Comparison of ENCODE assay signal across 8 mouse cellular contexts in genomic region chr7:19561431-19561764, GRCm38 (mm10). TPM values are rescaled to one million over a fixed set of nuclear protein-coding genes. Genes with fewer than 3 reads are reported as not detected.
DNase-seq lines count a peak whose midpoint lies in the region; ATAC-seq and TF ChIP-seq lines count a peak whose summit lies in the region.

No protein-coding gene starts in this region.

- no peak for TF ChIP-seq CTCF in cerebellum, adult 2 months (IDR thresholded peaks at IDR 0.05; ENCODE audit: borderline replicate concordance, insufficient read depth, low read depth, low read length)
- TF ChIP-seq CTCF in thymus, adult 2 months (IDR thresholded peaks at IDR 0.05; ENCODE audit: borderline replicate concordance, control insufficient read depth, extremely low read depth, insufficient read depth, low read length, poor library complexity): no peak

- H3K9ac ChIP-seq in limb, embryonic 15.5 days: peak overlapping the region; percentile 99

- H3K4me2 ChIP-seq in limb, embryonic 15.5 days: peak overlapping the region; percentile 93

- whole genome bisulfite sequencing in cerebellum, adult 2 months: 1% methylated on average over 11 of the region's 11 CpGs
- WGBS in thymus, adult 2 months: under 1% methylated on average over 11 of the region's 11 CpGs
- WGBS in limb, embryonic 15.5 days: under 1% methylated on average over 11 of the region's 11 CpGs

- H3K36me3 ChIP-seq in thymus, adult 2 months (ENCODE audit: control insufficient read depth, insufficient read depth, low read length): no peaks in the 10 kb centered on the region
- H3K36me3 ChIP-seq in limb, embryonic 15.5 days: peaks cover 36% of the 10 kb centered on the region

- DNase-seq in cerebellum, adult 2 months: no peak
- DNase-seq in cerebellum, postnatal 10 days: no peak
- DNase-seq in thymus, adult 2 months: no peak
- no peak for DNase-seq in thymus, adult 18-20 months
- no peak for DNase-seq in urinary bladder, postnatal 36 days (ENCODE audit: low spot score in 2 of 2)
- DNase-seq in gastrocnemius, postnatal 4 days (ENCODE audit: low spot score in 2 of 2): no peak
- DNase-seq in right cerebral cortex, postnatal 25 days: no peak

- no peak for TF ChIP-seq POLR2A in cerebellum, adult 2 months (IDR thresholded peaks at IDR 0.05; ENCODE audit: borderline replicate concordance, insufficient read depth, low read length)
- TF ChIP-seq POLR2A in thymus, adult 2 months (IDR thresholded peaks at IDR 0.05; ENCODE audit: control insufficient read depth, extremely low read depth, insufficient read depth, low read length, poor library complexity): no peak

- H3K4me1 ChIP-seq in cerebellum, adult 2 months (ENCODE audit: control insufficient read depth, insufficient read depth, low read length): peaks cover 33% of the 10 kb centered on the region
- peaks cover 27% of the 10 kb centered on the region for H3K4me1 ChIP-seq in thymus, adult 2 months (replicated peaks; ENCODE audit: control insufficient read depth, insufficient read depth, low read length)
- H3K4me1 ChIP-seq in limb, embryonic 15.5 days: peaks cover 52% of the 10 kb centered on the region

- H3K27ac ChIP-seq in cerebellum, adult 2 months (ENCODE audit: insufficient read depth, low read length): peak overlapping the region; percentile 97
- H3K27ac ChIP-seq in thymus, adult 2 months (ENCODE audit: control insufficient read depth, insufficient read depth, low read length): no peak overlapping the region
- peak overlapping the region; percentile 94 for H3K27ac ChIP-seq in limb, embryonic 15.5 days

- no peaks in the 10 kb centered on the region for H3K27me3 ChIP-seq in cerebellum, adult 2 months (ENCODE audit: control insufficient read depth, insufficient read depth, low read length)
- H3K27me3 ChIP-seq in thymus, adult 2 months (ENCODE audit: control insufficient read depth, insufficient read depth, low read length): no peaks in the 10 kb centered on the region
- no peaks in the 10 kb centered on the region for H3K27me3 ChIP-seq in limb, embryonic 15.5 days

- H3K9me3 ChIP-seq in limb, embryonic 15.5 days: peaks cover 3% of the 10 kb centered on the region; the same call in 1 of the 2 replicates

- no peak for ATAC-seq in limb, embryonic 15.5 days (ENCODE audit: insufficient number of reproducible peaks, low FRiP score, low TSS enrichment, low read depth)

- H3K4me3 ChIP-seq in cerebellum, adult 2 months (replicated peaks; ENCODE audit: insufficient read depth, low read depth, low read length): peak overlapping the region; percentile 91
- peak overlapping the region; percentile 96 for H3K4me3 ChIP-seq in thymus, adult 2 months (ENCODE audit: control insufficient read depth, insufficient read depth, low read length)
- H3K4me3 ChIP-seq in limb, embryonic 15.5 days: peak overlapping the region; percentile 100

RNA-seq across cellular contexts. Expression of gene Ppp1r37, which starts 1.5 kb away (rescaled TPM):
- 134 and 136 TPM in 2 replicates for polyA plus RNA-seq in cerebellum, adult 2 months (2012; rRNA removed)
- polyA plus RNA-seq in thymus, adult 2 months (2012; rRNA removed): 130 and 137 TPM in 2 replicates
- 25.1 and 26.3 TPM in 2 replicates for polyA plus RNA-seq in limb, embryonic 15.5 days (2015; fragmentation: Nextera tagmentation; extraction: Ambion mirVana)
- 10 to 100 TPM; 44.7 to 46.6 TPM for total RNA-seq in gastrocnemius, postnatal 4 days (2021)

RNA-seq across cellular contexts. Expression of gene Zfp296, which starts 15.7 kb away (rescaled TPM):
- 3.4 and 4.0 TPM in 2 replicates for polyA plus RNA-seq in cerebellum, adult 2 months (2012; rRNA removed)
- 4.5 and 4.7 TPM in 2 replicates for polyA plus RNA-seq in thymus, adult 2 months (2012; rRNA removed)
- 1.00 and 1.1 TPM in 2 replicates for polyA plus RNA-seq in limb, embryonic 15.5 days (2015; fragmentation: Nextera tagmentation; extraction: Ambion mirVana)
- under 1 TPM in 1 of 2 experiments, not detected in 1; 0.17 TPM for total RNA-seq in gastrocnemius, postnatal 4 days (2021)

RNA-seq across cellular contexts. Expression of gene Gemin7, which starts 16.0 kb away (rescaled TPM):
- polyA plus RNA-seq in cerebellum, adult 2 months (2012; rRNA removed): 86.1 and 87.2 TPM in 2 replicates
- polyA plus RNA-seq in thymus, adult 2 months (2012; rRNA removed): 121 and 130 TPM in 2 replicates
- polyA plus RNA-seq in limb, embryonic 15.5 days (2015; fragmentation: Nextera tagmentation; extraction: Ambion mirVana): 144 and 149 TPM in 2 replicates
- 10 to 100 TPM; 52.3 to 56.4 TPM for total RNA-seq in gastrocnemius, postnatal 4 days (2021)

RNA-seq across cellular contexts. Expression of gene Clasrp, which starts 42.9 kb away (rescaled TPM):
- 151 and 152 TPM in 2 replicates for polyA plus RNA-seq in cerebellum, adult 2 months (2012; rRNA removed)
- 240 and 315 TPM in 2 replicates for polyA plus RNA-seq in thymus, adult 2 months (2012; rRNA removed)
- 49.6 and 49.8 TPM in 2 replicates for polyA plus RNA-seq in limb, embryonic 15.5 days (2015; fragmentation: Nextera tagmentation; extraction: Ambion mirVana)
- 10 to 100 TPM; 29.9 to 32.8 TPM for total RNA-seq in gastrocnemius, postnatal 4 days (2021)

RNA-seq across cellular contexts. Expression of gene Nkpd1, which starts 43.8 kb away (rescaled TPM):
- polyA plus RNA-seq in cerebellum, adult 2 months (2012; rRNA removed): 1.3 and 1.8 TPM in 2 replicates
- 1.1 and 1.2 TPM in 2 replicates for polyA plus RNA-seq in thymus, adult 2 months (2012; rRNA removed)
- polyA plus RNA-seq in limb, embryonic 15.5 days (2015; fragmentation: Nextera tagmentation; extraction: Ambion mirVana): 1.7 and 2.5 TPM in 2 replicates
- total RNA-seq in gastrocnemius, postnatal 4 days (2021): under 1 TPM; 0.10 to 0.12 TPM
